Mouse (Mus musculus): Measurements from ENCODE around the gene Ercc6l2.

- TF ChIP-seq CTCF (IDR thresholded peaks at IDR 0.05; ENCODE audit: extremely low read depth, insufficient read depth, low read length) (no peak), POLR2A (IDR thresholded peaks at IDR 0.05; ENCODE audit: extremely low read depth, insufficient read depth, low read length) (no peak)
These were observed 128.6 kb downstream of the Ercc6l2 start for GRCm38 (mm10) chr13:63943605-63944004.
